17 mouse cellular contexts compared by ENCODE assay signal in the genomic region with DNA sequence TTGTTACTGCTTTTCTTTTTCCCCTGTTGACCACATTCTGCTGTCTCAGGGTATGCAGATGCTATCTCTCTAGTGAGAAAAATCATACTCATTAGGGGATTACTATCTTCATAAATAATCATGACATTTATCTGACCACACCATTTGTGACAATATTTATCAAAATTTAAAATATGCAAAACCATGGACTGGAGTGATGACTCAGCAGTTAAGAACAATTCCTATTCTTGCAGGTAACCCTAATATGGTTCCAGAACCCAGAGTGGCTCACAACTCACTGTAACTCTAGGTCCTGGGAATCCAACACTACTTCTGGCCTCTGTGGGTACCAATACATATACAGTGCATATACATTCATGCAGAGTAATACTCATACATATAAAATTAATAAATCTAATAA.
DNase-seq lines count a peak whose midpoint lies in the region; ATAC-seq and TF ChIP-seq lines count a peak whose summit lies in the region.
"Had no signal": no experiment of that assay in that cellular context is flagged by ENCODE, and none has a peak within 500 bp of the region (broad histone marks: within the 10 kb centered on the region; RNA-seq: fewer than 3 reads in every experiment).

No protein-coding gene starts in this region.

- peak overlapping the region; percentile 36; the same call in 1 of the 2 replicates for H3K4me3 ChIP-seq in heart, adult 2 months
- H3K4me3 ChIP-seq in heart, embryonic 15.5 days, result 0 out of 2 replicates have a peak overlapping the region, but pooled peaks have one; percentile 13
- H3K4me3 ChIP-seq in ES-E14 (ENCODE audit: insufficient read depth in 1 of 2, low read depth in 1 of 2, low read length in 2 of 2, poor library complexity in 1 of 2, severe bottlenecking in 1 of 2), result no peak overlapping the region
- H3K4me3 ChIP-seq in liver, embryonic 11.5 days (ENCODE audit: low read depth, low read length), result no peak overlapping the region
- H3K4me3 ChIP-seq: embryonic facial prominence, embryonic 12.5 days; forebrain, embryonic 15.5 days; hindbrain, embryonic 15.5 days had no signal

- in situ Hi-C loops in ES-E14 (cut with MboI; ENCODE audit: low sequenced_read_pairs in 2 of 2, unreplicated experiment in 2 of 2), result no loop called here

- ATAC-seq in heart, embryonic 15.5 days (replicated peaks; ENCODE audit: insufficient number of reproducible peaks, insufficient read depth, low FRiP score, low read depth), result no peak
- no peak for ATAC-seq in liver, embryonic 11.5 days (replicated peaks; ENCODE audit: low FRiP score)
- ATAC-seq: forebrain, embryonic 15.5 days; intestine, embryonic 16.5 days had no signal

- no peaks in the 10 kb centered on the region for H3K9me3 ChIP-seq in heart, embryonic 15.5 days (replicated peaks)
- no peaks in the 10 kb centered on the region for H3K9me3 ChIP-seq in ES-E14 (ENCODE audit: control insufficient read depth, insufficient read depth, low read depth, low read length)
- H3K9me3 ChIP-seq in liver, embryonic 11.5 days (ENCODE audit: control insufficient read depth, low read length), result no peaks in the 10 kb centered on the region
- H3K9me3 ChIP-seq: embryonic facial prominence, embryonic 12.5 days; forebrain, embryonic 15.5 days; hindbrain, embryonic 15.5 days had no signal

- no peak for TF ChIP-seq POLR2A in heart, adult 2 months (IDR thresholded peaks at IDR 0.05; ENCODE audit: insufficient read depth, low read depth, low read length)

- peaks cover 5% of the 10 kb centered on the region; the same call in 1 of the 2 replicates for H3K79me2 ChIP-seq in heart, adult 2 months (replicated peaks; ENCODE audit: control insufficient read depth, insufficient read depth, low read length)

- peaks cover 2% of the 10 kb centered on the region for H3K4me1 ChIP-seq in heart, adult 2 months (ENCODE audit: control insufficient read depth, insufficient read depth, low read length)
- H3K4me1 ChIP-seq in heart, embryonic 15.5 days (replicated peaks), result peaks cover 21% of the 10 kb centered on the region
- H3K4me1 ChIP-seq in ES-E14 (ENCODE audit: control insufficient read depth in 2 of 2, insufficient read depth in 2 of 2, low read length in 2 of 2, poor library complexity in 1 of 2), result no peaks in the 10 kb centered on the region
- H3K4me1 ChIP-seq in liver, embryonic 11.5 days (replicated peaks; ENCODE audit: control insufficient read depth, insufficient read depth, low read length), result no peaks in the 10 kb centered on the region
- H3K4me1 ChIP-seq: embryonic facial prominence, embryonic 12.5 days; forebrain, embryonic 15.5 days; hindbrain, embryonic 15.5 days had no signal

- DNase-seq in heart, adult 2 months, result no peak
- DNase-seq in heart, postnatal 10 days, result no peak
- no peak for DNase-seq in heart, postnatal 14 days
- DNase-seq in ES-E14 (ENCODE audit: low read depth, low spot score), result no peak
- DNase-seq in liver, embryonic 11.5 days (ENCODE audit: low spot score), result no peak
- no peak for DNase-seq in adrenal gland, adult (ENCODE audit: inconsistent age in 2 of 2, low spot score in 1 of 2)
- DNase-seq: adrenal gland, postnatal 10 days; cerebellum, adult 11 months; cerebellum, adult 8-10 months; cerebellum, postnatal 14 days; gastrocnemius, postnatal 14 days; kidney, adult 2 months had no signal

- peak overlapping the region; percentile 93 for H3K27ac ChIP-seq in heart, adult 2 months
- peak overlapping the region; percentile 43; the same call in 1 of the 2 replicates for H3K27ac ChIP-seq in heart, embryonic 15.5 days
- no peak overlapping the region for H3K27ac ChIP-seq in ES-E14 (ENCODE audit: insufficient read depth, low read depth, low read length, poor library complexity, severe bottlenecking)
- no peak overlapping the region for H3K27ac ChIP-seq in liver, embryonic 11.5 days (ENCODE audit: low read depth, low read length)
- H3K27ac ChIP-seq: embryonic facial prominence, embryonic 12.5 days; forebrain, embryonic 15.5 days; hindbrain, embryonic 15.5 days had no signal

- peak overlapping the region; percentile 51 for H3K4me2 ChIP-seq in heart, embryonic 15.5 days
- no peak overlapping the region for H3K4me2 ChIP-seq in liver, embryonic 11.5 days
- H3K4me2 ChIP-seq: embryonic facial prominence, embryonic 12.5 days; forebrain, embryonic 15.5 days; hindbrain, embryonic 15.5 days had no signal

- TF ChIP-seq CTCF in heart, adult 2 months (IDR thresholded peaks at IDR 0.05), result no peak

- intact Hi-C loops in heart, adult 2 months (cut with DNase I), result no loop called here
- intact Hi-C loops in heart, postnatal 10 days (cut with DNase I), result no loop called here
- intact Hi-C loops in heart, postnatal 14 days (cut with DNase I), result no loop called here

- peaks cover 36% of the 10 kb centered on the region for H3K36me3 ChIP-seq in heart, adult 2 months (ENCODE audit: control insufficient read depth, insufficient read depth, low read length)
- H3K36me3 ChIP-seq in heart, embryonic 15.5 days, result peaks cover 18% of the 10 kb centered on the region
- peaks cover 2% of the 10 kb centered on the region for H3K36me3 ChIP-seq in ES-E14 (ENCODE audit: control insufficient read depth, insufficient read depth, low read length, poor library complexity, severe bottlenecking)
- H3K36me3 ChIP-seq in liver, embryonic 11.5 days (ENCODE audit: control insufficient read depth, insufficient read depth, low read length), result no peaks in the 10 kb centered on the region; the same call in 1 of the 2 replicates

- no peaks in the 10 kb centered on the region for H3K27me3 ChIP-seq in heart, adult 2 months (ENCODE audit: control insufficient read depth, insufficient read depth, low read length)
- H3K27me3 ChIP-seq in heart, embryonic 15.5 days, result no peaks in the 10 kb centered on the region
- H3K27me3 ChIP-seq in liver, embryonic 11.5 days (replicated peaks; ENCODE audit: control insufficient read depth, insufficient read depth, low read length), result no peaks in the 10 kb centered on the region
- H3K27me3 ChIP-seq: embryonic facial prominence, embryonic 12.5 days; forebrain, embryonic 15.5 days; hindbrain, embryonic 15.5 days had no signal

- H3K9ac ChIP-seq in heart, adult 2 months (ENCODE audit: low read depth, low read length), result no peak overlapping the region
- no peak overlapping the region for H3K9ac ChIP-seq in heart, embryonic 15.5 days
- H3K9ac ChIP-seq in ES-E14 (ENCODE audit: insufficient read depth, low read depth, low read length, poor library complexity, severe bottlenecking), result no peak overlapping the region
- no peak overlapping the region for H3K9ac ChIP-seq in liver, embryonic 11.5 days (ENCODE audit: low read depth, low read length)
- H3K9ac ChIP-seq: embryonic facial prominence, embryonic 12.5 days; forebrain, embryonic 15.5 days; hindbrain, embryonic 15.5 days had no signal

- TF ChIP-seq EP300 in heart, adult 2 months (IDR thresholded peaks at IDR 0.05; ENCODE audit: insufficient read depth, low read depth, low read length), result no peak

TF ChIP-seq in ES-E14, 5 proteins besides CTCF, POLR2A, EP300 and RAD21:
- TF ChIP-seq ZC3H11A (IDR thresholded peaks at IDR 0.05; ENCODE audit: borderline replicate concordance, low read depth, low read length) (no peak), CHD2 (IDR thresholded peaks at IDR 0.05; ENCODE audit: low read depth, low read length) (no peak), MAFK (IDR thresholded peaks at IDR 0.05; ENCODE audit: insufficient read depth, low read depth, low read length) (peak; percentile 72), ZNF384 (IDR thresholded peaks at IDR 0.05; ENCODE audit: low read depth, low read length) (no peak), HCFC1 (IDR thresholded peaks at IDR 0.05; ENCODE audit: borderline replicate concordance, insufficient read depth, low read length) (no peak)

Comparison
In these comparisons a context has a peak if more than half of its experiments do, and no peak if none do; other contexts are left out.
1. H3K27ac ChIP-seq: peak in heart, adult 2 months (single experiment) and heart, embryonic 15.5 days (single experiment); none in ES-E14 (single experiment) and liver, embryonic 11.5 days (single experiment).
2. H3K4me3 ChIP-seq: peak in heart, adult 2 months (single experiment) and heart, embryonic 15.5 days (single experiment); none in ES-E14 (0 of 2) and liver, embryonic 11.5 days (single experiment).